Mouse (Mus musculus) kidney, postnatal 0 days (tissue): ENCODE data around the gene Pik3r1. TPM values are rescaled to one million over a fixed set of nuclear protein-coding genes. Genes with fewer than 3 reads are reported as not detected.

Experiments
- ATAC-seq: fragments of 200-750 bp; cut with Nextera tagmentation; replicated peaks from 2 replicates; pipeline ENCODE4 v1.8.0; 2017; ENCODE audit warnings: low read depth, moderate number of reproducible peaks, moderate TSS enrichment, moderate library complexity; ENCODE audit not compliant: low FRiP score
- DNase-seq: peaks from one replicate; pipeline ENCODE4 v3.0.0-alpha.2; 2016; ENCODE audit warnings: low spot score
- H3K27ac ChIP-seq: fragments of 300-500 bp; sonication (generic); 2 replicates; pipeline ENCODE4 v1.5.1; 2014; ENCODE audit warnings: mild to moderate bottlenecking
- H3K27me3 ChIP-seq: fragments of 300-500 bp; sonication (generic); 2 replicates; pipeline ENCODE4 v1.6.1; 2014; ENCODE audit warnings: low read length, mixed read lengths; ENCODE audit not compliant: insufficient read depth
- H3K36me3 ChIP-seq: fragments of 300-500 bp; sonication (generic); 2 replicates; pipeline ENCODE4 v1.6.1; 2014; ENCODE audit warnings: low read length, mixed read lengths; ENCODE audit not compliant: insufficient read depth
- H3K4me1 ChIP-seq: fragments of 300-500 bp; sonication (generic); replicated peaks from 2 replicates; pipeline ENCODE4 v1.6.1; 2014; ENCODE audit warnings: antibody characterized with exemption, low read length, mixed read lengths; ENCODE audit not compliant: insufficient read depth
- H3K4me2 ChIP-seq: fragments of 300-500 bp; sonication (generic); 2 replicates; pipeline ENCODE4 v1.6.1; 2014; ENCODE audit warnings: mild to moderate bottlenecking, low read length, moderate library complexity, mixed read lengths
- H3K4me3 ChIP-seq: fragments of 300-500 bp; sonication (generic); replicated peaks from 2 replicates; pipeline ENCODE4 v1.5.1; 2014; ENCODE audit warnings: low read depth, low read length
- H3K9ac ChIP-seq: fragments of 300-500 bp; sonication (generic); 2 replicates; pipeline ENCODE4 v1.6.1; 2014; ENCODE audit warnings: low read depth, low read length
- H3K9me3 ChIP-seq: fragments of 300-500 bp; sonication (generic); replicated peaks from 2 replicates; pipeline ENCODE4 v1.6.1; 2016; ENCODE audit warnings: low read length, inconsistent platforms, mixed read lengths
- CTCF ChIP-seq: IDR thresholded peaks from 2 replicates; pipeline ENCODE4 v1.5.1; 2016; ENCODE audit warnings: antibody characterized with exemption, low read depth, mild to moderate bottlenecking, moderate library complexity
- WGBS: fragments of 180-500 bp; shearing (Covaris S2); extraction: QIAGEN DNeasy Blood & Tissue Kit; methylation state at CpG from one replicate; pipeline ENCODE4 v1.1.7; 2014; 5-methylcytosine and 5-hydroxymethylcytosine counted together
- polyA plus RNA-seq: library from polyadenylated mRNA; unstranded; fragments of >200 nt; fragmentation: Nextera tagmentation; extraction: Ambion mirVana; gene quantifications from 2 replicates; pipeline ENCODE4 v1.2.1, GENCODE M21; 2015

The Pik3r1 gene
- polyA plus RNA-seq, 1 experiment from 2014 or later: 30.3 TPM

GRCm38 (mm10) chr13:101742596-101742995, 25.4 kb downstream of the Pik3r1 start:
- no peak for TF ChIP-seq CTCF
- H3K4me2 ChIP-seq: no peak overlapping the region
- H3K9ac ChIP-seq: no peak overlapping the region
- H3K9me3 ChIP-seq: no peaks in the 10 kb centered on the region
- H3K4me3 ChIP-seq: no peak overlapping the region
- no peak for DNase-seq
- ATAC-seq: no peak
- H3K4me1 ChIP-seq: peaks cover 22% of the 10 kb centered on the region
- no peaks in the 10 kb centered on the region for H3K27me3 ChIP-seq
- no peaks in the 10 kb centered on the region for H3K36me3 ChIP-seq
- WGBS: 46% methylated on average over 6 of the region's 6 CpGs
- H3K27ac ChIP-seq: no peak overlapping the region

GRCm38 (mm10) chr13:101741530-101742309, 26.3 kb downstream of the Pik3r1 start:
- TF ChIP-seq CTCF: no peak
- no peaks in the 10 kb centered on the region for H3K9me3 ChIP-seq
- no peak for DNase-seq
- 67% methylated on average over 11 of the region's 11 CpGs for WGBS
- H3K36me3 ChIP-seq: no peaks in the 10 kb centered on the region
- no peak overlapping the region for H3K4me2 ChIP-seq
- H3K4me1 ChIP-seq: peaks cover 24% of the 10 kb centered on the region
- peak overlapping the region; percentile 19; the same call in 1 of the 2 replicates for H3K27ac ChIP-seq
- no peaks in the 10 kb centered on the region for H3K27me3 ChIP-seq
- H3K9ac ChIP-seq: no peak overlapping the region
- ATAC-seq: no peak
- no peak overlapping the region for H3K4me3 ChIP-seq

DNA sequence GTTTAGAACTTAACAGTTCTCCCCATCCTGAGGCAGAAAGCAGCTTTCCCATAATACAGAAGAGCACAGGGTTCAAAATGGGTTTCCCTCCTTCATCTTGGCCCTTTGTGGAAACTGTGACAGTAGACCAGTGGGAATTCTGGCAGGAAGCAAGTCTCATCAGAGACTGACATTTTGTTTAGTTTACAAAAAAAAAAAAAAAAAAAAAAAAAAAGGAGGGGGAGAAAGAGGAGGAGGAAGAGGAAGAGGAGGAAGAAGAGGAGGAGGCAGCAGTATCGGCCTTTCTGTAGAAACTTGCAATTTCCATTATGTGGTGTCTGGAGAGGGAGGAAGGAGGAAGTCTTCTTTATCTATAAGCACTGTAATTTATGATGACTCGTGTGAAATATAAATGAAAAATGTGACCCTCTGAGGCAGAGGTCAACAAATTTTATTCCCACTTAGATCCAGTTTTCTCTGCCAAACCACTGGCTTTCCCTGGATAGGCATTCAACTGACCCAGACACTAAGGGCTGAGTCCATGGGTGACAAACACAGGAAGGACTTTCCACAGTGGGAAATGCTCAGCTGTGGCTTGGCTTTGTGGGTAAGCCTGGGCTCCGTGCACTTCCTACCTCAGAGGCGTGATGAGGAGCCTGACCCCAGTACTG, 28.2 kb downstream of the Pik3r1 start:
- Histone ChIP-seq H3K4me1 (peaks cover 24% of the 10 kb centered on the region), H3K27ac (peak overlapping the region; percentile 19; the same call in 1 of the 2 replicates), H3K27me3 (no peaks in the 10 kb centered on the region), H3K4me2 (no peak overlapping the region), H3K9ac (no peak overlapping the region), H3K36me3 (no peaks in the 10 kb centered on the region), H3K4me3 (no peak overlapping the region), H3K9me3 (no peaks in the 10 kb centered on the region)
- DNase-seq (peak; percentile 68), ATAC-seq (no peak)
- no peak for TF ChIP-seq CTCF
- WGBS: 52% methylated on average over 4 of the region's 4 CpGs

DNA sequence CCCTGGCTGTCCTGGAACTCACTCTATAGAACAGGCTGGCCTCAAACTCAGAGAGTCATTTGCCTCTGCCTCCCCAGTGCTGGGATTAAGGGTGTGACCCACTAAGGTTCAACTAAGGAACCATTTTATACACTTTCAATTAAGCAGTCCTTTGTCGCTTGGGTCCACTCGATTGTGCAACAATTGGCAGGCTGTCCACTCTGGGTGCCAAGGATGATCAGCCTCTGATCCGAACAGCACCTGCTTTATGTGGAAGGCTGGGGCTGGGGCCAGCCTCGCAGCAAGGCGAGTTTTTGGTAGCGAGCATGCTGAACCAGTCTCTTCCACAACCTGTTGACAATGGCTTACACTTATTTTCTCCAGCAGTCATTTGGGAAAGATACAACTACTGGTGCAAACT, 29.2 kb downstream of the Pik3r1 start:
- no peak overlapping the region for H3K4me2 ChIP-seq

DNA sequence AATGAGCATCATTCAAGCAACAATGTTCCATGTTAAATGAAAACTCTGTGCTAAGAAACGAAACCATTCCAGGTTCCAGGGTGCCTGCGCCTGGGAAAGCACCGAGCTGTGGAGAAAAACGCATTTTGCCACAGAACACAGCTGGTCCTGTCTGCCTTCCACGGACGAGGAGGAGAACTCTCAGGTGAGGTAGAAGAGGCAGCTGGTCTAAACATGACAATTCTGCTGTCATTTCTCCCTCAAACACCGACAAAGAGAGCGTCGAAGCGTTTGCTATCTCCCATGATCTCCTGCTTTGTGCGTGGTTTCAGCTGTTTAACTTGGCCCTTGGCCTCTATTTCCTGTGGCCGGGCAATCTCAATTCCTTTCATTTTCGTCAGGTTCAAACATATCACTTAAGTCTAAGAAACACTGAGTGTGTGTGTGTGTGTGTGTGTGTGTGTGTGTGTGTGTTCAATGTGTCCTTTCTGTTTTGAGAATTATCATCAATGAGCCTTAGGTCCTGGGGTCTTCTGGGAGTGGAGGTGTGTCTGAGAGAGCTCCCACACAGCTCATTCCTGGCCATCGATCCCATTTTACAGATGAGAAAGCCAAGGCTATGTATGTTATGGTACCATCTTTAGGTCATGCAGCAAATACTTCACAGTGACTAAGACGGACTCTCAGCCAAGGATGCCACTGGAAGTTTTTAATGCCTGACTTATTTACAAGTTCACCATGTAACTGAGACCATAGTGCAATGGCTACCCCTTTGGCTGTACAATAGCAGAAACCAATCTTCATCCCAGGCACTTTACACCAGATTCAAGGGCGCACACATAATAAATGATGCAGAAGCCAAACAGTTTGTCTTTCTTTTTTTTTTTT, 31.3 kb downstream of the Pik3r1 start:
- DNase-seq: no peak
- peaks cover 21% of the 10 kb centered on the region for H3K4me1 ChIP-seq

More for the DNA sequence above, 29.2 kb downstream of the Pik3r1 start:
- Histone ChIP-seq H3K36me3 (no peaks in the 10 kb centered on the region), H3K9ac (no peak overlapping the region), H3K27me3 (no peaks in the 10 kb centered on the region), H3K4me3 (no peak overlapping the region), H3K9me3 (no peaks in the 10 kb centered on the region), H3K4me1 (peaks cover 24% of the 10 kb centered on the region), H3K27ac (0 out of 2 replicates have a peak overlapping the region, but pooled peaks have one; percentile 19)
- DNase-seq (no peak), ATAC-seq (no peak)
- TF ChIP-seq CTCF: no peak
- WGBS: 72% methylated on average over 6 of the region's 6 CpGs

More for the DNA sequence above, 31.3 kb downstream of the Pik3r1 start:
- Histone ChIP-seq H3K4me2 (no peak overlapping the region), H3K4me3 (no peak overlapping the region), H3K9me3 (no peaks in the 10 kb centered on the region), H3K27ac (no peak overlapping the region), H3K9ac (no peak overlapping the region), H3K36me3 (no peaks in the 10 kb centered on the region), H3K27me3 (no peaks in the 10 kb centered on the region)
- TF ChIP-seq CTCF: no peak
- WGBS: 55% methylated on average over 16 of the region's 16 CpGs
- ATAC-seq: no peak
